Mouse (Mus musculus): ENCODE measurements at regions not wholly inside any gene's neighbourhood (a gene's known extent, or its start where the extent isn't known, plus 50 kb on each side); places are given as distances from the start of the nearest gene placed in this dataset.

DNA sequence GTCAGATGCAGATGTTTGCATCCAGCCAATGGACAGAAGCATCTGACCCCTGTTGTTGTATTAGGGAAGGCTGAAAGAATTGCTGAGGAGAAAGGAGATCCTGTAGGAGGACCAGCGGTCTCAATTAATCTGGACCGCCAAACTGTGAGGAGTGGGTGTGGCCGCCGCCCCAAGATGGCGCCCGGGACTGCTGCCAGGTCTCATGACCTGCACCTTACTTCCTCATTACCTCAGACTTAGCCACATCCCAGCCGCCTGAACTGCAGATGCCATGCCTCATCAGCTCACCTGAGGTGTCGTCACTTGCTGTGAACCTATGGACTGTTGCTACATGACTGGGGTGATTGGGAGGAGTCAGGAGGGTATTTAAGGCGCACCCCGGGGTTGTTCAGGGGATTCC is 97.8 kb downstream of the Sec23ip start:
- TF ChIP-seq TCF12 (IDR thresholded peaks at IDR 0.05; ENCODE audit: low read depth, low read length) (no peak), TAL1 (IDR thresholded peaks at IDR 0.05; ENCODE audit: low read length) (no peak), CTCF (IDR thresholded peaks at IDR 0.05 in 2 of 3, conservative IDR thresholded peaks at IDR 0.05 in 1 of 3; ENCODE audit: control insufficient read depth in 1 of 3, insufficient read depth in 1 of 3, low read depth in 2 of 3, low read length in 3 of 3, poor library complexity in 1 of 3, severe bottlenecking in 1 of 3) (no peak), CHD1 (IDR thresholded peaks at IDR 0.05; ENCODE audit: low read depth, low read length) (no peak), ZNF384 (IDR thresholded peaks at IDR 0.05; ENCODE audit: low read depth, low read length) (no peak)

Data from MEL (cell line).